9 mouse cellular contexts compared by ENCODE assay signal in genomic region chr17:70817862-70818451, GRCm38 (mm10). TPM values are rescaled to one million over a fixed set of nuclear protein-coding genes. Genes with fewer than 3 reads are reported as not detected.
A peak's percentile ranks its signal among the peaks of the same experiment; 100 is the strongest.
DNase-seq lines count a peak whose midpoint lies in the region; ATAC-seq and TF ChIP-seq lines count a peak whose summit lies in the region.
"Had no signal": no experiment of that assay in that cellular context is flagged by ENCODE, and none has a peak within 500 bp of the region (broad histone marks: within the 10 kb centered on the region; RNA-seq: fewer than 3 reads in every experiment).

No protein-coding gene starts in this region.

- peak; percentile 23 to 27 for DNase-seq in heart, adult 2 months
- no peak for DNase-seq in heart, adult 8-10 months (ENCODE audit: low spot score)
- peak; percentile 71 for DNase-seq in ZHBTc4 (ENCODE audit: low read depth, low spot score)
- DNase-seq in kidney, postnatal 4 days = peak; percentile 52 to 69
- DNase-seq in midbrain, postnatal 0 days (ENCODE audit: low spot score) = no peak
- no peak for DNase-seq in left cerebral cortex, adult 8-10 months (ENCODE audit: low spot score in 2 of 2)

- peak overlapping the region; percentile 41 for H3K4me3 ChIP-seq in heart, adult 2 months
- peak overlapping the region; percentile 41 for H3K4me3 ChIP-seq in forebrain, embryonic 16.5 days (replicated peaks; ENCODE audit: low read length)
- H3K4me3 ChIP-seq in midbrain, postnatal 0 days (ENCODE audit: low read depth, low read length) = peak overlapping the region; percentile 45

- ATAC-seq in forebrain, embryonic 16.5 days = peak; percentile 76; the same call in 1 of the 2 replicates
- 0 out of 2 replicates have a peak, but pooled peaks have one; percentile 34 for ATAC-seq in midbrain, postnatal 0 days (ENCODE audit: low FRiP score)
- ATAC-seq in cerebellum, adult (ENCODE audit: insufficient number of reproducible peaks, low FRiP score, low TSS enrichment) = no peak

- H3K4me2 ChIP-seq in forebrain, embryonic 16.5 days (ENCODE audit: low read length) = peak overlapping the region; percentile 55
- peak overlapping the region; percentile 77 for H3K4me2 ChIP-seq in midbrain, postnatal 0 days (ENCODE audit: low read depth, low read length, poor library complexity, severe bottlenecking)

- H3K4me1 ChIP-seq in heart, adult 2 months (ENCODE audit: control insufficient read depth, insufficient read depth, low read length) = no peaks in the 10 kb centered on the region
- H3K4me1 ChIP-seq in forebrain, embryonic 16.5 days (replicated peaks; ENCODE audit: control insufficient read depth, insufficient read depth, low read length) = peaks cover 6% of the 10 kb centered on the region
- H3K4me1 ChIP-seq in midbrain, postnatal 0 days (ENCODE audit: insufficient read depth, low read length) = no peaks in the 10 kb centered on the region

- H3K27me3 ChIP-seq in heart, adult 2 months (ENCODE audit: control insufficient read depth, insufficient read depth, low read length) = peaks cover 12% of the 10 kb centered on the region
- H3K27me3 ChIP-seq in forebrain, embryonic 16.5 days (replicated peaks; ENCODE audit: control insufficient read depth, insufficient read depth, low read length) = peaks cover 26% of the 10 kb centered on the region
- peaks cover 14% of the 10 kb centered on the region; the same call in 1 of the 2 replicates for H3K27me3 ChIP-seq in midbrain, postnatal 0 days (ENCODE audit: insufficient read depth, low read length)
- H3K27me3 ChIP-seq: CH12.LX had no signal

- no peak for TF ChIP-seq CTCF in heart, adult 2 months (IDR thresholded peaks at IDR 0.05)
- TF ChIP-seq CTCF in midbrain, postnatal 0 days (IDR thresholded peaks at IDR 0.05) = no peak

- no peaks in the 10 kb centered on the region for H3K79me2 ChIP-seq in heart, adult 2 months (replicated peaks; ENCODE audit: control insufficient read depth, insufficient read depth, low read length)

- no peak overlapping the region for H3K27ac ChIP-seq in heart, adult 2 months
- no peak overlapping the region for H3K27ac ChIP-seq in forebrain, embryonic 16.5 days (ENCODE audit: low read length)
- H3K27ac ChIP-seq in midbrain, postnatal 0 days (ENCODE audit: low read depth, low read length) = no peak overlapping the region

- intact Hi-C loops in heart, adult 2 months (cut with DNase I) = no loop called here

- H3K9ac ChIP-seq in heart, adult 2 months (ENCODE audit: low read depth, low read length) = peak overlapping the region; percentile 24
- peak overlapping the region; percentile 43 for H3K9ac ChIP-seq in forebrain, embryonic 16.5 days (replicated peaks; ENCODE audit: low read depth, low read length)
- peak overlapping the region; percentile 36 for H3K9ac ChIP-seq in midbrain, postnatal 0 days (replicated peaks; ENCODE audit: low read length, poor library complexity, severe bottlenecking)

- no peak for TF ChIP-seq EP300 in heart, adult 2 months (IDR thresholded peaks at IDR 0.05; ENCODE audit: insufficient read depth, low read depth, low read length)

- no peaks in the 10 kb centered on the region for H3K9me3 ChIP-seq in forebrain, embryonic 16.5 days (ENCODE audit: control insufficient read depth, low read length)
- no peaks in the 10 kb centered on the region for H3K9me3 ChIP-seq in midbrain, postnatal 0 days (ENCODE audit: low read length)

- no peaks in the 10 kb centered on the region for H3K36me3 ChIP-seq in heart, adult 2 months (ENCODE audit: control insufficient read depth, insufficient read depth, low read length)
- no peaks in the 10 kb centered on the region for H3K36me3 ChIP-seq in forebrain, embryonic 16.5 days (ENCODE audit: control insufficient read depth, insufficient read depth)
- no peaks in the 10 kb centered on the region for H3K36me3 ChIP-seq in midbrain, postnatal 0 days (ENCODE audit: insufficient read depth, low read length)

- TF ChIP-seq POLR2A in heart, adult 2 months (IDR thresholded peaks at IDR 0.05; ENCODE audit: insufficient read depth, low read depth, low read length) = no peak

- WGBS in heart, adult 2 months = 7% methylated on average over 50 of the region's 51 CpGs
- WGBS in forebrain, embryonic 16.5 days = 2% methylated on average over 51 of the region's 51 CpGs
- WGBS in midbrain, postnatal 0 days = 7% methylated on average over 51 of the region's 51 CpGs

RNA-seq across cellular contexts. Expression of gene Tgif1, which starts 35.4 kb away (rescaled TPM):
- 1 to 10 TPM; 3.0 to 4.0 TPM for total RNA-seq in heart, adult 2 months (2021)
- 8.6 and 14.0 TPM in 2 replicates for polyA plus RNA-seq in heart, adult 2 months (2012; rRNA removed)
- 1 to 10 TPM; 2.8 to 4.8 (median 3.9) TPM for total RNA-seq in heart, adult 8-10 months (2022)
- polyA plus RNA-seq in forebrain, embryonic 16.5 days (2015; fragmentation: Nextera tagmentation; extraction: Ambion mirVana) = 9.7 and 11.8 TPM in 2 replicates
- 5.6 and 5.8 TPM in 2 replicates for total RNA-seq in midbrain, postnatal 0 days (2014; rRNA removed)
- 3.8 and 4.2 TPM in 2 replicates for polyA plus RNA-seq in midbrain, postnatal 0 days (2015; fragmentation: Nextera tagmentation; extraction: Ambion mirVana)
- 1 to 10 TPM; 1.9 to 4.7 (median 3.1) TPM for total RNA-seq in left cerebral cortex, adult 8-10 months (2022)

Comparison
In these comparisons a context has a peak if more than half of its experiments do, and no peak if none do; other contexts are left out.
1. DNase-seq: peak in heart, adult 2 months (2 of 2), ZHBTc4 (single experiment) and kidney, postnatal 4 days (2 of 2); none in heart, adult 8-10 months (single experiment), midbrain, postnatal 0 days (single experiment) and left cerebral cortex, adult 8-10 months (0 of 2).
2. Peak in every context shown above with its lines, with median percentiles within 50 percentile points of each other: H3K4me3 ChIP-seq and H3K9ac ChIP-seq.